Mouse (Mus musculus) layer of hippocampus, adult 2 months (tissue): ENCODE measurements at regions not wholly inside any gene's neighbourhood (a gene's known extent, or its start where the extent isn't known, plus 50 kb on each side); places are given as distances from the start of the nearest gene placed in this dataset.

Source experiments
- DNase-seq, 2 experiments: peaks; one replicate each; pipeline ENCODE4 v3.0.0; 2022; ENCODE audit warnings: low spot score in 2 of 2
- H3K27ac ChIP-seq: fragments of 200-600 bp; 2 replicates; pipeline ENCODE4 v1.8.1; 2022
- H3K4me3 ChIP-seq: fragments of 200-600 bp; 2 replicates; pipeline ENCODE4 v1.8.1; 2022; ENCODE audit warnings: mild to moderate bottlenecking
- CTCF ChIP-seq: fragments of 200-600 bp; conservative IDR thresholded peaks from 2 replicates; pipeline ENCODE4 v1.8.1; 2022; ENCODE audit warnings: antibody characterized with exemption, mild to moderate bottlenecking, moderate library complexity

- TF ChIP-seq CTCF = no peak
- Histone ChIP-seq H3K4me3 (no peak overlapping the region), H3K27ac (peak overlapping the region; percentile 39; the same call in 1 of the 2 replicates)
- DNase-seq = peak; percentile 43 to 49
These were observed 557.3 kb downstream of the Ptprc start for GRCm38 (mm10) chr1:137618231-137618630.

- peak; percentile 28 to 30 for DNase-seq
- Histone ChIP-seq H3K4me3 (no peak overlapping the region), H3K27ac (0 out of 2 replicates have a peak overlapping the region, but pooled peaks have one; percentile 39)
- peak; percentile 43 for TF ChIP-seq CTCF
These were observed 558.0 kb downstream of the Ptprc start for GRCm38 (mm10) chr1:137617513-137617912.

DNA sequence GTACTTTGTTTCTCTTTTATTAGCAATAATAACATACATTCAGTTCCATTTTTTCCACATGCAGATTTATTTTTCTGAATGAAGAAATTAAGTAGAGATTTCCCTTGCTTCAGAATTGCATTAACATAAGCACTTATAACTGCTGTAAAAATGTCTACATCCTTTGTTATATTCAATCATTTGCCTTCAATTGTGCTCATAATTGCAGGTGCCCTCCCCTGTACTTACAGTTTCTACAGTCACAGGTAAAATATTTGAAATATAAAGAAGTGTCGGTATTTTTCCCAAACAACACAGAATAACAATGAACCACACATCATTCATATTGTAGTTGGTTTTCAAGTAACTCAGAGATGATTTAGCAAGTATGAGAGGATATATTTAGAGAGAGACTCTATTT, 568.8 kb downstream of the Ptprc start:
- DNase-seq = no peak
- no peak for TF ChIP-seq CTCF
- Histone ChIP-seq H3K4me3 (no peak overlapping the region), H3K27ac (no peak overlapping the region)

DNA sequence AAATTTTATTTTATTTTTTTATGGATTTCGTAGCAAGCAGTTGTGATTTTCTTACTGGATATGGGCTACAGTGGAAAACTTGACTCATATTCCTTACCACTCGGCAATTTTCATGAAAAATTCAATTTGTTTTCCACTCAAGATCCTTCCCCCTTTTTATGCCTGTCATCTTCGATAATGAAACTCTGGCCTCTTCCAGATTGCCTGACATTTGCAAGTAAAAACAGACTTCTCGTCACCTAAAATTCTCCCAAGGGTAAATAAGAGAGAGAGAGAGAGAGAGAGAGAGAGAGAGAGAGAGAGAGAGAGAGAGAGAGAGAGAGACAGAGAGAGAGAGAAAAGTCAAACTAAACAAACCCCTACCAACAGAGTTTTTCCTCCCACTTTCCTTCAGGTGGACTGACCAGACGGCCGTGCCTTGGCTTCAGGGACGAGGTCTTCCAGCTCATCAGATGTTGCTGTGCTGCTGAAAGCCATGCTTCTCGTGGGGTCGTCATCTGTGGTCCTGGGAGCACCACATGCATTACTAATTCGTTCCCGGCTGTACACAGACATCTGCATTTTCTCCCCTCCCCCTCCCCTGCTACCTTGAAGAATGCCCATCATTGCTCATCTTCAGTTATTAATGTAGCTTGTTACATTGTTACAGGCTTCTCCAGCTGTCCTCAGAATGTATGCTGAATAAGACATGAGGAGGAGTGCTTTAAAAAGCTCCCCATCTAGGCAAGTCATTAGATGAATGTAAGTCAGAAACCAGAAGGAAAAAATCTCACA, 569.4 kb downstream of the Ptprc start:
- no peak overlapping the region for H3K4me3 ChIP-seq
- H3K27ac ChIP-seq = no peak overlapping the region; the same call in 1 of the 2 replicates
- TF ChIP-seq CTCF = no peak
- DNase-seq = no peak

DNA sequence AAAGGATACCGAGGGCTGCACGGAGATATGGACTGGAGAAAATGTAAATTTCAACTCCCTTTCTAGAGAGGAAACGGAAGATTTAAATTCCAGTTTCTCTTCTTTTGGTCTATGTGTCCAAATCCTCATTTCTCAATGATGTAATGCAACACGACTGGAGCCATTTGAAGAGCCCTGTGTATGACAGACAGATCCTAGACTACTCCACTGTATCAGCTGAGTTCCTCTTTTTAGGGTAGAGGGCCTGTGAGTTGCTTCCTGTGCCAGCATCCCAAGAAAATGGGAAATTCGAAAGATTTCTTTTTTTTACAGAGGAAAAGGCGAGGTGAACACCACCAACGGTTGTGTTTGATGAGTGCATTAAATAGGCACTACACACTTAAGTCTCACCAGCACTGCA, 581.8 kb downstream of the Ptprc start:
- no peak for TF ChIP-seq CTCF
- no peak overlapping the region for H3K4me3 ChIP-seq
- no peak for DNase-seq
- no peak overlapping the region for H3K27ac ChIP-seq

GRCm38 (mm10) chr1:137591891-137592290, 583.6 kb downstream of the Ptprc start:
- no peak for DNase-seq
- Histone ChIP-seq H3K27ac (no peak overlapping the region), H3K4me3 (no peak overlapping the region)
- no peak for TF ChIP-seq CTCF

- no peak overlapping the region for H3K4me3 ChIP-seq
- no peak overlapping the region for H3K27ac ChIP-seq
- no peak for DNase-seq
- TF ChIP-seq CTCF = no peak
These were observed 584.2 kb downstream of the Ptprc start for GRCm38 (mm10) chr1:137591295-137591694.

DNA sequence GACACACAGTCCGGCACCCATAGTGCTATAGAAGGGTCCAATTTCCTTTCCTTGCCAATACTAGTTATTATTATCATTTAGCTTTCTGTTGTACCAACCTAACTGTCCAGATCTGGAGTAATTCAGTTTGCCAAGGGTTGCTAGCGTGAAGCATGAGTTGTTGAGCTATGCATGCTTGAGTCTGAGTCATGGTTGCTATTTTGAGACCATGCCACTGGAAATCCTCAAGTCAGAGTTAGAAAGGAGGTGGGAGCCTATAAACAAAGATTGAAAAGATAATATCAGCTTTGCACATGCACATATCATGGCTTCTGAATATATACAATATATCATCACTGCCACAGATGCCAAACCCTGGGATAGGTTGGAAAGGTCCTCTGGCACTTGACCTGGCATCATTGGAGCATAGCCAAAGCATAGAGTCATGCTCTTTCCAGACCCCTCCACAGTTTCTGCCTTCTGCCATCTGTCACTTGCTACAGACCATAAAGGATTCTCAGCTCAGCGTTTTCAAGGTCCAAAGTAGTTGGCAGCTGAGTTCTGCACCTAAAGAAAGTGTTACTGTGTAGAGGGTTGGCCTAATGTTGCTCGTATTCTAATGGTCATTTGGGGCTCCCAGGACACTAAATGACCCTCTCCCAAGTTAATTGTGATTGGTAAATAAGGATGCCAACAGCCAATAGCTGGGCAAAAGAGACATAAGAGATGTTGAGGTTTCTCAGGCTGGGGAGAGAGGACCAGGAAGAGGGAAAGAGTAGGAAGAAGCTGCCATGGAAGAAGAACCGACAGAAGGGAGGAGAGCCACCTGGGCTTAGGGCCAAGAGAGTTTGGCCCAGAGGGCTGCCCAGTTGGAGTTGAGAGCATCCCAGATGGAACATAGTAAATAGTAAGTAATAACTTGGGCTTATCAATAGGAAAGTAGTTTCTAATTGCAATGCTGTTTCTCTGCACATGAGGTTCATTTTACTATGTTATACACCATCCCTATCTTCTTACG, 586.9 kb downstream of the Ptprc start:
- Histone ChIP-seq H3K4me3 (no peak overlapping the region), H3K27ac (no peak overlapping the region)
- DNase-seq = no peak
- TF ChIP-seq CTCF = no peak

DNA sequence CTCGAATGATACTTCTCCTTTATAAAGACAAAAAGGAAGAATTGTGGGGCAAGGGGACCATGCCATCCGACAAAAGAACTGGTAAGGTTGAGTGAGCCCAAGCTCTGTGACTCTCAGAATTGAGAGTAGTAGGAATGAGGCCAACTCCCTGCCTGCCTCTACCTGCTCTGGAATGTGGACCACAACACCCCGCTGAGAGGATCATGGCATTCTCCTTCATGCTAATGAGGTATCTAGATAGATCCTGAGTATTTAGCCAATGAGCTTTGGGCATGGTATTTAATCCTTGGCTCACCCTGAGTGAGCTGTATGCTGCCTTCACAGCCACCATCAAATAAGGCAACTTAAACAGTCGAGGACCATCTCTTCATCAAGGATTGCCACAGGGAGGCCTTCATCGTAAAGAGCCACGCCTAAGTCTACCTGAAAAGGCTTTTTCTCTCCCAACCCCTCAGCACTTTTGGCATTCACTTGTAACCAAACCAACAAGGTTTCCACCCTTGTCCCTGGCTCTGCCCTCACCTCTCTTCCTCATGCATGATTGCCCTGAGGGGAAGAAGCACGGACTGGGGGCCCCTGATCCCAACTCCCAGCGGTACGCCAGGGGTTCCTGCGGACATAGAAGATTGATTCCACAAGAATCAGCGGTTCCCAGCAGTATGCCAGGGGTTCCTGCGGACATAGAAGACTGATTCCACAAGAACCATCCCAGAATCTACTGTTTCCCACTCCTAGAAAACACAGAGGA, 587.9 kb downstream of the Ptprc start:
- no peak for TF ChIP-seq CTCF
- H3K27ac ChIP-seq = no peak overlapping the region
- H3K4me3 ChIP-seq = no peak overlapping the region
- DNase-seq = no peak

- TF ChIP-seq CTCF = no peak
- Histone ChIP-seq H3K27ac (no peak overlapping the region), H3K4me3 (no peak overlapping the region)
- DNase-seq = no peak
These were observed 590.8 kb downstream of the Ptprc start for GRCm38 (mm10) chr1:137584696-137585095.

DNA sequence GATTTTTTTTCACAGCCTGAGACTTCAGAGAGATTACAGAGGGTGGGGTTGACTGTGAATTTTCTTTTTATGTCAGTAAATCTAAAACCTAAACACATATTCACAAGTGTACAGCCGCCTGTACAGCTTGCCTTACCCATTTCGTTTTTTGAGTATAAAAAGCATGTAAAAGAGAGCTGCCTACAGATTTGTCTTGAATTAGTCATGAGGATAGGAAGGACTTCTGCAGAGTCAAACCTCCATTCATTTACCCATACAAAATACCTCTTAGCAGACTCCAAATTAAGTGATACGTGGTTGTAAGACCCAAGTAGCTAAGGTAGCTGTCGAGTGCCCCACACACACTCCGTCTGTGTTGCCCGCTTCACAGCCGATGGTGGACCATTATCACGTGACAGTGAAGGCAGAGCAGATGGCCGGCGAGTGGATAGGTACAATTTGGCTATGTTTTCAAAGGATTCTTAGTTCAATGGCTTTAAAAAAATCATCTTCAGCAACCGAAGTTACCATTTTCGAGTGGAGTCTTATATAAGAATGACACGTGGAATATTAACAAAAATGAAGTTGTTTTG, 591.3 kb downstream of the Ptprc start:
- H3K27ac ChIP-seq = no peak overlapping the region

GRCm38 (mm10) chr1:137577639-137578038, 597.9 kb downstream of the Ptprc start:
- no peak overlapping the region for H3K4me3 ChIP-seq
- DNase-seq = no peak
- no peak overlapping the region for H3K27ac ChIP-seq
- TF ChIP-seq CTCF = no peak

More for the DNA sequence above, 591.3 kb downstream of the Ptprc start:
- DNase-seq = no peak
- H3K4me3 ChIP-seq = no peak overlapping the region
- no peak for TF ChIP-seq CTCF
